Mouse (Mus musculus) megakaryocyte progenitor cell, adult 5-6 weeks (primary cell): Measurements from ENCODE around the gene Ppp1r21. TPM values are rescaled to one million over a fixed set of nuclear protein-coding genes. Genes with fewer than 3 reads are reported as not detected.

ENCODE experiments used
- total RNA-seq, 2 experiments: library from RNA; stranded (forward) in 1 of 2; stranded (reverse) in 1 of 2; fragments of 157-497, 149-512 nt in 1 of 2; fragments of 200-1000 nt in 1 of 2; gene quantifications; 2 replicates each; pipeline versions ENCODE4 v1.2.3 to v1.2.4; 2015 to 2017

Ppp1r21 gene
- total RNA-seq, 2 experiments from 2014 or later, result 75.6 to 83.1 TPM

Other genes with a start within 250 kb of the Ppp1r21 start
- 36.1 and 38.4 TPM in 2 replicates for gene Foxn2, start 89.4 kb upstream of the Ppp1r21 start, total RNA-seq (2015)
- gene Foxn2, start 89.4 kb upstream of the Ppp1r21 start, total RNA-seq (2017), result 47.7 and 50.8 TPM in 2 replicates
- gene Ston1, start 67.6 kb downstream of the Ppp1r21 start, total RNA-seq (2015), result not detected in 2 replicates
- not detected in 2 replicates for gene Ston1, start 67.6 kb downstream of the Ppp1r21 start, total RNA-seq (2017)
- not detected in 2 replicates for gene Gtf2a1l, start 138.5 kb downstream of the Ppp1r21 start, total RNA-seq (2015)
- not detected in 2 replicates for gene Gtf2a1l, start 138.5 kb downstream of the Ppp1r21 start, total RNA-seq (2017)